Mouse (Mus musculus) B cell, adult 2 months (primary cell): ENCODE measurements around the gene Itgb8.

Experiments
- DNase-seq, 2 experiments: peaks; one replicate each; pipeline ENCODE4 v3.0.0; 2022

Gene Itgb8

DNA sequence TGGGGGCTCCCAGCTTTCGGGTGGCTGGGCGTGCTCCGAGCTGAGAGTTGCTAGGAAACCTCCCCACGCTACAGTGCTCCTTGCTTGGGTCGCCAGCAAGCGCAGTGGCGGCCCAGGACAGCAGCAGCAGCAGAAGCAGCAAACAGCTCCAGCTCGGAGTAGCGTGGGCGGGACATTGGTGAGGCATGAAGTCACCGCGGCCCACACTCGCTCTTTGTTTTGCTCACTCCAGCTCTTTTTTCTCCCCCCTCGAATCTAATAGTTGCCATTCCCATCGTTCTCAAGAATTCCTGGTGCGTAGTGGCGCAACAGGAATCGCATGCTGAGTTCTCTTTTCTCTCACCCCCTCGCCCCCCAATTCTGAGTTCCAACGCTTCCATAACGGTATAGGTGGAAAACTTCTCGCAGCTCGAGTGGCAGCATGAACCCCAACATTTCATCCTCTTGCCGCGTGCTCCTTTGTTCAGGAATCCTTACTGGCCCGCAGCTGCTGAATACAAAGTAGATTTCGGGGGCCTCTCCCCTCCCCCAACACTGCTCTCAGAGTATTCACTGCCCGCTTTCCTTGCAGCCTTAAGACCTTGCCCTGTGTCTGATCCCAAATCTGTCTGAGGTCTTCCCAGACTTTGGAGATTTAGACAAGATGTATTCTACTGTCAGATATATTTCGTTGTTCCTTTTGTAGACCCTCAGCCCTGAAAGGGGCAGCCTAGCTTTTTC is at the start of gene Itgb8:
Itgb8 (minus strand) TSS at position 107 of the 720 bp plus-strand sequence.
- peak; percentile 50 for DNase-seq

DNA sequence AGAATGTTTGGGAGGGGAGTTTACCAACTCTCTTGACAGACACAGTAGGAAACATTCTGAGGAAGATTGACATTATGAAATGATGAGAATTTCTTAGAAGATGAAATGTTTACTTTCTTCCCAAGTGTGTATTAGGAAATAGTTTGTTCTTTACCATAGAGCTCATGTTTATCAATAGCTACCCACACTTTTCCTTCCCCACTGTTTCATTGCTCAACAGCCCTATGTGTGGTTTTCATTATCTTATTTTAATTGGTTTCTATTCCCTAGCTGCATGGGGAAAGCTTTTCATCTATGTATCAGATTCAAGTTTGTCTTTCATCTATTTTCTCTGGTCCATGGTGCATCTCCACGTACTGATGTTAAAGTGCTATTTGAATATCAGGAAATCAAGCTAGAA is 37.7 kb upstream of the Itgb8 start:
- no peak for DNase-seq

DNA sequence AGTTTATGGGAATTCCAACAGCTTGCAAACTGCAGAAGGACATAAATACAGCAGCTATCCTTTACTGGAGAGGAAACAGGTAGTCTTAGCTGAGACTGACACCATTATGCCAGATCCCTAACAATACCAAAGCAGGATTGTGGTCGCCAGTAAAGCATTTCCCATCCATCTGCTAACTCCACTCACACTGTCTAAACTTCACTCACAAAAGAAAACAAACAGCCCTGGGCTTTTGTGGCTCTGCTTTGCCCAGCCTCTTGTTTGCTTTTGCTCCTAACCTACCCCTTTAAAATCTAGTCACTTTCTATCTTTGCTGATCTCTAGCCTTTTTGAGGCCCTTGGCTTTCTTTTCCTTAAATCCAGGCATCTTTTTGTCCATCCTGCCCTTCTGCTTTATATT is 35.0 kb upstream of the Itgb8 start:
- DNase-seq: no peak

DNA sequence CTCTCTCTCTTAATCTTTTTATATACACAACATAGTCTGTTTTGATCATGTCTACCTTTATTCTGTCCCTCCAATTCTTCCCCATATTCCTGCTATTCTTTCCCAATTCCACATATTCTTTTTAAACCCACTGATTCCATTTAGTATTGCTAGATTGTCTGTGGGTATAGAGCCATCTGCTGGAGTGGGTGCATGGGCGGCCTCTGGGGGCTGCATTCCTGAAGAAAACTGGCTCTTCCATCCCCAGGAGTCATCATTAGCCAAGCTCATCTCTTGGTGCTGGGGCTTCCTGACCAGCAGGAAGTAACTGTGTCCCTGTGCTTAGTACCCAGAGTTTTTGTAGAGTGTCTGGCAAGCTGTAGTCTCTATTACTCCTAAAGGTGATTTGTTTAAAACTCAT is 33.4 kb upstream of the Itgb8 start:
- DNase-seq: no peak

DNA sequence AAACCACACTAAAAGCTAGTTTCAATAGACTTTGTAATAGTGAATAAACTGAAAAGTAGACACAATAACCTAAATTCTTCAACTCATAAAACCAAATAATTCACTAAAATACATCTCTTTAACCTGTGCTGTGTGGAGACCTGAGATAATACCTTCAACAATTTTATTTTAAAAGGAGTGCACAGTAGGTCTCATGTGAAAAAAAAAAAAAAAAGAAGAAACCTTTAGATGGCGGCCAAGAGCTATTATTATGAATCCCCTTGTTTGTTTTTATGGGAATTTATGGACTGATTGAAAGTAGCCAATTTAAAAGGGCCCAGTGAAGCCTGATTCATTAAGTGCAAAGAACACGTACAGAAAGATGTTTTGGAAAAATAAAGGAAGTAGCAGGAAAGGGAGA is 31.4 kb upstream of the Itgb8 start:
- no peak for DNase-seq

DNA sequence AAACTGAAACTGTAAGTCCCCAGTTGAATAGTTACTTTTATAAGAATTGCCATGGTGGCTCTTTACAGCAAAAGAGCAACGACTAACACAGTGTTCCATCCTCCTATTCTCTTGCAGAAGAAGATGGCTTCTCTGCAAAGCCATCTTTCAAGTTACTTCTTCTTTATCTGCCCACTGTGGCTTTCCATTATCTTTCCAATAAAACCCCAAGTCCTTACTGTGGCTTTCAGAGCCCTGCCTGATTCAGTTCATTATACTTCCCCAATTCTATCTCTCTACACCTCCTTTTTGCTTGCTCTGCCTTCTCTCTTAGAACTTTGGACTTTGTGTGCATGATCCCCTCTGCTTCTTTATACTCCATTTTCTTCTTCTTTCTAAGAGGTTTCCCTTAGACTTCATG is 30.1 kb upstream of the Itgb8 start:
- DNase-seq: no peak

DNA sequence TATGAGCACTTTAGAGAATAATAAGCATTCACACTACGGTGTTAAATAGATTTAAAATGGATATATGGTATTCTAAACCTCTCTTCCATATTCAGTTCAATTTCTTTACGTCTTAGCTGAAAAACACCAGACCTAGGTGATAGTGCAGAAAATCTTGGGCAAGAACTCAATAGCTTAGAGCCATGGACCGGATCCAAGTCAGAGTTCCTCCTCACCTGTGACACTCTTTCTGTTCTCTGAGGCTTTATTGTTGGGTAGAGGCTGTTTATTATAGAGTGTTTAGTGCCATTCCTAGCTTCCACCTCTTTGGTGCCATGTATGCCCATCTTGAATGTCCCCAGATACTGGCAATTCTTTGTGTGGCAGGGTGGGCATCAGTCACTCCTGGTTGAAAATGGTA is 25.9 kb upstream of the Itgb8 start:
- DNase-seq: no peak

DNA sequence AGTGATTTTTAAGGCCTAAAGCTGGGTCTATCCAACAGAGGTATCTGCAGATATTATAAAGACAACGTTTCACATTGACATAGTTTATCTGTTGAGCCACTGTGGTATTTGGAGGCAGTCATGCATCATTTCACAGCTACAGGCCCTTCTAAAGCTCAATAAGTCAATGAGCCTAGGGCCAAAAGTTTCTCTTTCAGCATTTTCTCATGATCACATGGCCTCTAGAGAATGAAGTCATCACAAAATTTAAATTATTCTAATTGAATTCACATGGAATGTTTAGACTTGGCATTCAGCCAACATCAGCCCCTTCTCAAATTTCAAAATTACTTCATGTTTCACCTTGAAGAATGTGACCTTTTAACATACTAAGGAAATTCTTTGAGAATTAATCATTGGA is 10.0 kb upstream of the Itgb8 start:
- DNase-seq: no peak

DNA sequence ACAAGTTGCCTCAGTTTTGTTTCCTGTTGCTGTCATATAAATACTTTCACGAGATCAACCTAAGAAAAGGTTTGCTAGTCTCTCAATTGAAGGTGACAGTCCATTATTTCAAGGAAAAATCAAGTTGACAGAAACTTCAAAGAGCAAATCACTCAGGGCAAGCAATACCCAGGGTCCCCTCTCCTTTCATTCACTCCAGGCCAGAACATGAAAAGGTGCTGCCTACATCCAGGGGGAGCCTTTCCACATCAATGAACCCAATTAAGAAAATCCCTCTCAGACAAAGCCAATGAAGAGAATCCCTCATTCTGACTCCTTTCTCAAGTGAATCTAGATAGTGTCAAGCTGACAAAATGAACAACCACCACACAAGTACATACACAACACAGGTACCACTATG is 2.5 kb upstream of the Itgb8 start:
- no peak for DNase-seq

DNA sequence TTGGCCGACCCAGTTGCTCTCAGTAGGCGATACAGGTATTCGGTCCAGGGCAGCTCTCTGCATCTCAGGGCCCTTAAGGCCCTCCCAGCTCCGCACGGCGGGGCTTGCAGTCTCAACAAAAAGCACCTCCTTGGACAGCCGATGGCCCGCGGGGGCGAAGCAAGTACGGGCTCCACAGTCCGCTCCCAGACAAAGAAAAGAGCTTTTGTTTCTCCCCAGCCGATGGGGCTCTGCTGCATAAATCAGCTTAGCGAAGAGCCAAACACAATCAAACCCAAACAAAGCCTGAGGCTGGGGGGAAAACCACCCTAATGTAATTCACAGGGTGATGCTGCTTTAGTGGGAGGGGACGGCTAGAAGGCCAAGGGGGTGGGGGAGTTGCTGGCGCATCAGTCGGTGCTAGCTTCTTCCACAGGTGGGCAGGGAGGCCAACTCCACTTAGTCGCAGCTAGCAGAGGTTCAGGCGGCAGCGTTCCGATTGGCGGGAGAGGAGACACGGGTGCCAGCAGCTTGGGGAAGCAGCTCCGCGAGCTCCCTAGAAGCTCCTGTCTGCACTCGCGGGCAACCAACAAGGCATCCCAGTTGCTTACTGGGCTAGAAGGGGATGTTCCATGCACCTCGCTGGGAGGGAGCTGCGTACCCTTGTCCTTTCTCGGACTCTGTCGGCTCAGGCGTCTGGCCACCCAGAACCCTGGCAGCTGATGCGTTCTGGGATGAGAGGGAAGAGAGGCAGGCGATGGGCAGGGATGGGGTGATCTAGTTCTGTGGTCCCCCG is 494 bp downstream of the Itgb8 start:
- peak; percentile 19 to 23 for DNase-seq

DNA sequence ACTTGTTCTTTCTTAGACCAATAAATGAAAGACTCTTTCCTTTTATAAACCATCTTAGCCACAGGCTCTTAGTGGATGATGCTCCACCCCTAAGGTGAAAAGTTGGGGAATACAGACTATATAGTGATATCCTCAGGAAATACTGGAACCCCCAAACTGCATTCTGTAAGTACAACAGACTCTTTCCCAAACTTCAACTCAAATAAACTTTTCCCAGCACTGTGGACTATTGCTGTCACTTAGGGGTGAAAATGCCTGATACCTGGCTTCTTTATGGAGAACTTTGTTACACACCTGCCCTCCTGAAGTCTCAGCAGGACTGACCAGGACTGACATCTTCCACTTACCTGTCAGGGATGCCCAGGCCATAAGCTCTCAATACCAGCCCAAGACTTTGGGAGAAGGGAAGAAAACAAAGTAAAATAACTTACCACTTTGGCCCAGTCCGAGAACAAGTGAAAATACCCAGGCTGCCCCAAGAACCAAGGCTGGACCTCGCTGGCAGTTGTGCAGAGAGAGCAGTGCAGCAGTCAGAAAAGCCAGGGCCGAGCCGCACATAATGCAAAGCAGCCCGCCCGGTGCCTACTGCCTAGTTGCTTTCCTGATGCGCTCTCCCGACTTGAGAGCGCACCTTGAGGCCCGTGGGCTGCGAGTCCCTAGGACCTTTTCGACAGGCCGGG is 1.2 kb downstream of the Itgb8 start:
- DNase-seq: no peak

DNA sequence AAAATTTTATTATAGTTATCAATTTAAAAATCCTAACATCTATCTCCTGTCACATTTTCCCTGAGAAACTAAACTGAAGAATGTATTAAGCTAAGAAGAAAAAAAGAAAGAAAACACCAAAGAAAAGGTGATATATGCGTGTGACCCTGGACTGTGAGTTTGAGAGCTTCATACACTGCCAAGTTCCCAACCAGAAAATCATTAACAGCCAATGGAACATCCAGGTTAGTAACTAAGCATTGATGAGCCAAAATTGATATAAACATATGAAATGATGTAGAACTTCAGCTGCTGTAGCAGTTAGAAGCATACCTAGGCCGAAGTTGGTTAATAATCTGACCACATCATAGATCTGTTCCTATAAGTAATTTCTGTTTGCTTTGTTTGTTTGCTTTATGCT is 6.8 kb downstream of the Itgb8 start:
- DNase-seq: no peak

DNA sequence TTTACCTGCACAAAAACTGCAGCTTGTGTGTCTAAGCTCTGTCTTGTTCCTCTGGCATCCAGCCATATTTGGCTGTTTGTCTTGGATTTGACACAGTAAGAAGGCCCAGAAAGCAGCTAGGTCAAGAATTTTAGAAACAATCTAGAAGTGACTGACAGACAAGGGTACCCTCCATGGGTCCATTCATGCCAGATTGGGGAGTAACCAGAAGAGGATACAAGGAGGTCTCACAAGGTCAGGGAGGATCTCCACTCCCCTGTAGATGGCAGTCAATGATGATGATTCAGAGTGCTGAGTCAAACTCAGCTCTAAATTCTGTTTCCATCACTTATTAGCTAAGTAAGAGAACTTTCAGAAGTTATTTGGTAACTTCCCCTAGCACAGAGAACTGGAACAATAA is 8.2 kb downstream of the Itgb8 start:
- no peak for DNase-seq

DNA sequence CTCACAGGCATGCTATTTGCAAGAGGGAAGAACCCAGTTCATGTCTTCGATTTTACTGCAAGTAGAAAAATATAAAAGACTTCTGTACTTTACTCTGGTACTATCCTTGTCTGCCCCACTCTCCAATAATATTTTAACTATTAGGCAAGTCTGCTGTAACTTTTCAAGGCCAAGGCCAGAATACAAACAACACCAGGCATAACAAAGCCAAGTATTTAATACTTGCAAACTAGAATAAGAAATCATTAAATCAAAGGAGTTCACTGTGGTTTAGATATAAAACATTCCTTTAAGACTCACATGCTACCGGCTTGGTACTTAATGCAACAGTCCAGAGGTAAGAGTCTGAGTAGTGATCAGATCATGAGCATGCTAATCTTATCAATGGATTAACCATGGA is 9.0 kb downstream of the Itgb8 start:
- DNase-seq: no peak

DNA sequence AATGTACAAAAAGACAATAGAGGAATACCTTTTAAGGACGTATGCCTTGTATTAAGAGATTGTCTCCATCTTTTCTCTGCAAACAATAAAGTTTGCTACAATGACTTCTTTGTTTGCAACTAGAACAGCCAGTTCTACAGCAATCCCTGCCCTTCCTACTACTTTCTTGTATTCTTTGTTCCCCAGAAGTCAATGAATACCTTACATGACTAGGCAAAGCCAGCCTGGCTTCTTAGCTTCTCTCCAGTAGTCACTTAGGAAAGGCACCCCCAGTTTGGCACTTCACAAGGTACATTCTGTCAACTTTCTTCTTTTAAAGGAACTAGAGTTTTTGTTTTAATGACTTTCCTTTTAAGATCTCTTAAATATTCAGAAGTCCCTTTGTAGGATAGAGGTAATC is 10.7 kb downstream of the Itgb8 start:
- DNase-seq: no peak

DNA sequence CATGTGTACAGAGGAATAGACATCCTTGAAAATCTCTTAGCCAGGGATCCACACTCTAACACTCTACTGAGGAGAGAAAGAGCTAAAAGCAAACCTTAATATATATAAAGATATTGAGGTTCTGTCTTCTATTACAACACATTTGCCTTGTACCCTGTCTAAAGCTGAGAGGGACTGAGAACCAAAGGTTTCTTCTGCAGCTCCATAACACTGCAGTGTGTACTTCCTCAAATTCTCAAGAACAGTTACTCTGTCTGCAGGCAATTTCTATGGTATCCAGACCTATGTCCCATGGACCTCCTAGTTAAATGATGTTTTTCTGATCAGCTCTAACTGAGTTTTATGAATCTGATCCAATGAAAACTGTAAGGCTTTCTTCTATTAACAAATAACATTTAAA is 13.9 kb downstream of the Itgb8 start:
- no peak for DNase-seq

DNA sequence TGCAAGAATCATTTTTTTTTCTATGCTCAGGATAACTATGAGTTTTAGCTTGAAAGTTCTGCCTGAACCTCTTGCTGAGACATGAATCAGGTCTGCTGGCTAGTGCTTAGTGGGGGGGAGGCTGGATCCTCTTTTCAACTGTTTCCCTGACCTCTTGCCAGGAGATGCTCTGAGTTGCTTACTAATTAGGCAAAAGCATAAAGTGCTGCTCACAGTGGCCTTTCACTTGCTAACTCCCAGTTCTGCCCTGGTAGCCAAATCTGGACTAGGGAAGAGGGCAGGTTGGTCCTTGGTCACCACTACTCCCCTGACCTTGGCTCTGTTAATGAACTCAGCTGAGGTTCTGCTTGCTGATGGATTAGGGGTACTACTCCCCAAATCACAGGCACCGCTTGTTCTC is 19.2 kb downstream of the Itgb8 start:
- no peak for DNase-seq

DNA sequence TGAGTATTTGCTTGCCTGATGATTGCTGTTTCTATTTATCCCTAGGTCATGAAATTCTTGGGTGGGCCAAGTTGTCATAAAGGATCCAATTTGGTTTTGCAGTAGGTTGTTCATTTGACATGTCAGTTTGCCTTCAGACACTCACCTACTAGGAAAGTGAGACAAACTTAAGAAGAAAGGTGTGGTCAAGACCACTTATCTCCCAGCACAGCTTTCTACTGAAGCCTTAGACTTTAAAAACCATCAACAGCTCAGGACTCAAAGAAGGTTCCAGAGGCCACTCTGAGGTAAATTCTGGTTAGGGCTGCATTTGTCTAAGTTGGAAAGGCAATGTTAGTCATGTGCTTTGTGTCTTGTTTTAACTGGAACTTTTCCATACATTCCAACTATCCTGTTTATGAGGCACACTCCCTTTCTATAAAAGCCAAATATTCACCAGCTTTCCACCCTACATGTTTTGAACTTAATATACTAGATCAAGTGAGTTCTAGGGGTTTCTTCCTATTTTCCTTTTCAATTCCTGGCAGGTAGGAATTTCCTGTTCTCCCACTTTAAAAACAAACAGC is 20.8 kb downstream of the Itgb8 start:
- DNase-seq: no peak

DNA sequence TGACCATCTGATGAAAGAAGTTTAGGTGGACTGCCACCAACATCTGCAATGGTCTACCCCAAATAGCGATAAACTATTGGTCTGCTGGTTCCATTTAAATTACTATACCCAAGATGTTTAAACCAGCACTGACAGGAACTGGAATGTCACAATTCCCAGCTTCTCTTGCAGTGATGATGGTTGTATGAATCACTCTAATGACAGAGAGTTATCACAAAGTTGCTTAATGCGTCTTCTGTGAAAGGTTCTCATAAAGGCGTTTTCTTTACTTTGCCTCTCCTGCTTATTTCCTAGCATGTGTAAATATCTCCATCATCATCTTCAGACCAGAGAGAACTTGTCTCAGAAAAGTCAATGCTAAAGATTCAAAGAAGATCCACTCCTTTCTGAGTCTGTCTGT is 23.4 kb downstream of the Itgb8 start:
- no peak for DNase-seq

DNA sequence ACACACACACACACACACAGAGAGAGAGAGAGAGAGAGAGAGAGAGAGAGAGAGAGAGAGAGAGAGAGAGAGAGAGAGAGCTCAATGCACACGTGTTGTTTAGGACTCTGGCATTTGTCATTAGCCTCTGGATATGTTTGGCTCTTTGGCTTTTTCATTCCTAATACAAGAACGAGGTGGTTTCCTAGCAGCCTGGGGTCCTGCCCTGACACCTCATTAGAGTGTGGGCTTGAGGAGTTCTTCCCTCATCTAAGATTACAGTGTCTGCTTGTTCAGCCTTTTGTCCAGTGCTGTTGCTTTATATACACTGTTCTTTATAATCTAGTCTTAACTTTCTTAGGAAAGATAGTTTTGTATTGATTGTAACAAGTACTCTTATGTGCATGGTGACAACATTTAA is 27.1 kb downstream of the Itgb8 start:
- no peak for DNase-seq

DNA sequence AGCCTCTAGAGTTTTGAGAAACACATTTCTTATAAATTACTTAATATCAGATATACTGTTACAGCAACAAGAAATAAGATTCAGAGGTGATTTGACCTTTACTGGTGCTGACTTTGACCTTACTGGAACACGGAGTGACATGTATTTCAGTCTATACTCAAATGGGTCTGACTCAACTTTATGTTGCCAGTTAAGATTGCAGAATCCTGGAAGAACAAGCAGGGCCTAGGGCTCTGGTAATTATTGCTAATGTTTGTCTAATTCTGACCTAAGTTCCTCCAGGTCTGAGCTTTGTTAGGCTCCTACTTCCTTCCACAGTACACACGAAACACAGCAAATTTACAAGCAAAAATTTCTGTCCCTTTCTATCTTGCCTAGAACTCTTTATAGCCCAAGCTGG is 28.0 kb downstream of the Itgb8 start:
- DNase-seq: no peak

DNA sequence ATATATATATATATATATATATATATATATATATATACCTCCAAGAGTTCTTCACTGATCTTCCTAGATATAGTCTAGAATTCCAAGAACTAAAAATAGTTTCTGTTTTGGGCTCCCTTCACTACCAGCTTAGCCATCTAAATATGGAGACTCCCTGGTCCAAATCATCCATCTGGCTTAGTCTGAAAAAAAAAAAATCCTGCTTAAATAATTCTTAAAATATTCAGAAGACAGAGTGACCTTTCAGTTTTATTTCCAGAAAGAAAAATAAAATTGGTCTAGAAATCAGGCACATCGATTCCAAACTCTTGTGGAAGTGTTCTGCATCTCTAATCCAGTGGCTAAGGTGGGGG is 28.6 kb downstream of the Itgb8 start:
- DNase-seq: no peak

DNA sequence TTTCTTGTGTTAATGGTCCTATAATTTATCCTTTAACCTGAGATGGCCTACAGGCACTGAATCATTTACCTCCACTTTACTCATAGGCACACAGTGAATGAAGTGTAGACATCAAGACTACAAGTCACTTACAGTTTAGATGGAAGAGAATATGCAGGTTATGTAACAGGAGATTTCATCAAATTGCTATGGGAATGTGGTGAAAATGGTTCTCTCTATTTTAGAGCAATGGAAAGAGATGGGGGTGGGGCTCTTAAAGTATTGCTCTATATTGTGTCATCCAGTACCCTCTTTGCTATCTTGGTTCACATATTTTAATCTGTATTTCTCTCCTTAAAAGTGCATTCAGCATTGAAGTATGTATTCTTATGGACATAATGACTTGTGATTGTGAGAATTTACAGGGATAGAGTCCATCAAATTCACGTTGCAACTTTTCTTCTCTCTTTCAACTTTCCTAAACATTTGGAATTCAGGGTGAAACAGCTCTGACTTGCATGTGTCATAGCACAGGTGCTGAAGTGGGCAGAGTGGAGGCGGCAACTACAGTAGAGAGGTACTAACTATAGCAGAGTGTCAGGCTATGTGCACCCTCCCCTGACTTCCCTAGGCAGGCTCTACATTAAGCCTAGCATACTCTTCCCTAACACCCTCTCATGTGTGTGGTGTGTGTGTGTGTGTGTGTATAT is 29.1 kb downstream of the Itgb8 start:
- DNase-seq: no peak

DNA sequence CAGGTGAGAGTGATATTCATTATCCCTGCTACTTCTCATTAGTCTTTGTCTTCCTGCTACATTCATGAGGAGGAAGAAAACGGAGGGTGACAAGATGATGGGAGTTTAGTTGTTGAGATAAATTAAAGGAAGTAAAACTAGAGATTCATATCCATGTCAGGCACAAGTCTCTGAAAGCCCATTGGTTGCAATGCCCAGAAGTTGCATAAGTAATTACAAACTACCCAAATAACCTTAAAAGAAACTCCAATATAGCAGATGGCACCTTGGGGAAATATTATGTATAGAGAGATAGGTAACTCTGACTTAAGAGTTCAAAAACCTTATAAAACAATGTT is 31.2 kb downstream of the Itgb8 start:
- DNase-seq: no peak
